Mouse (Mus musculus) C2C12 (cell line): ENCODE results near the gene Nfia. TPM values are rescaled to one million over a fixed set of nuclear protein-coding genes. Genes with fewer than 3 reads are reported as not detected.

Experiments
- H3K27me3 ChIP-seq: one replicate; pipeline ENCODE4 v1.6.1; 2011; ENCODE audit not compliant: control insufficient read depth, insufficient read depth, insufficient read length
- H3K36me3 ChIP-seq: one replicate; pipeline ENCODE4 v1.6.1; 2011; ENCODE audit not compliant: control insufficient read depth, insufficient read depth
- H3K4me3 ChIP-seq: one replicate; pipeline ENCODE4 v1.5.1; 2011; ENCODE audit warnings: mild to moderate bottlenecking, control low read depth; ENCODE audit not compliant: poor library complexity, insufficient read depth, severe bottlenecking
- H3K79me2 ChIP-seq: one replicate; pipeline ENCODE4 v1.6.1; 2011; ENCODE audit not compliant: control insufficient read depth, insufficient read depth
- H3K79me3 ChIP-seq: one replicate; pipeline ENCODE4 v1.6.1; 2011; ENCODE audit warnings: low read depth, control low read depth
- H3ac ChIP-seq: one replicate; pipeline ENCODE3; 2011; ENCODE audit warnings: low read depth; ENCODE audit not compliant: control insufficient read depth, insufficient read length
- CEBPB ChIP-seq: IDR thresholded peaks from one replicate; pipeline ENCODE4 v1.6.1; 2011; ENCODE audit warnings: low read depth, mild to moderate bottlenecking, control low read depth, moderate library complexity
- CTCF ChIP-seq: IDR thresholded peaks from one replicate; pipeline ENCODE4 v1.5.1; 2011; ENCODE audit not compliant: control insufficient read depth, insufficient read depth, insufficient read length
- FOSL1 ChIP-seq: IDR thresholded peaks from one replicate; pipeline ENCODE4 v1.8.0; 2011; ENCODE audit warnings: mild to moderate bottlenecking, low read length; ENCODE audit not compliant: poor library complexity, insufficient read depth, severe bottlenecking
- MAX ChIP-seq: IDR thresholded peaks from one replicate; pipeline ENCODE4 v1.6.1; 2011; ENCODE audit warnings: mild to moderate bottlenecking, control low read depth
- MYOD1 ChIP-seq: IDR thresholded peaks from one replicate; pipeline ENCODE4 v1.6.1; 2011; ENCODE audit warnings: low read depth; ENCODE audit not compliant: control insufficient read depth, insufficient read length
- MYOG ChIP-seq: IDR thresholded peaks from one replicate; pipeline ENCODE4 v1.6.1; 2011; ENCODE audit not compliant: control insufficient read depth, insufficient read length; ENCODE audit errors: extremely low read depth
- USF1 ChIP-seq: IDR thresholded peaks from one replicate; pipeline ENCODE4 v1.6.1; 2011; ENCODE audit warnings: low read depth, mild to moderate bottlenecking, control low read depth, moderate library complexity
- polyA plus RNA-seq: library from polyadenylated mRNA; unstranded; fragments of >200 nt; fragmentation: generic; extraction: Trizol; gene quantifications from one replicate; pipeline ENCODE4 v1.2.1, GENCODE M21; 2012; ENCODE audit warnings: missing spikeins

Gene Nfia
- polyA plus RNA-seq, 1 experiment, result 0.33 TPM

GRCm38 (mm10) chr4:98040179-98040578, 267.6 kb downstream of the Nfia start:
- Histone ChIP-seq H3K36me3 (no peaks in the 10 kb centered on the region), H3ac (no peak overlapping the region)
- TF ChIP-seq MYOD1 (no peak), FOSL1 (no peak), MYOG (no peak), USF1 (no peak), CTCF (no peak), CEBPB (no peak)

GRCm38 (mm10) chr4:98044611-98045010, 272.1 kb downstream of the Nfia start:
- Histone ChIP-seq H3K79me3 (no peaks in the 10 kb centered on the region), H3ac (no peak overlapping the region), H3K36me3 (no peaks in the 10 kb centered on the region), H3K79me2 (no peaks in the 10 kb centered on the region), H3K27me3 (no peaks in the 10 kb centered on the region), H3K4me3 (no peak overlapping the region)
- no peak for TF ChIP-seq MYOG
- TF ChIP-seq FOSL1, result no peak
- TF ChIP-seq MYOD1, result no peak
- TF ChIP-seq CTCF, result no peak
- TF ChIP-seq CEBPB, result no peak
- TF ChIP-seq USF1, result no peak
- no peak for TF ChIP-seq MAX

More at GRCm38 (mm10) chr4:98040179-98040578, 267.6 kb downstream of the Nfia start:
- Histone ChIP-seq H3K27me3 (no peaks in the 10 kb centered on the region), H3K79me2 (no peaks in the 10 kb centered on the region), H3K79me3 (no peaks in the 10 kb centered on the region), H3K4me3 (no peak overlapping the region)

GRCm38 (mm10) chr4:98047369-98047768, 274.8 kb downstream of the Nfia start:
- Histone ChIP-seq H3K27me3 (no peaks in the 10 kb centered on the region), H3K79me3 (no peaks in the 10 kb centered on the region), H3K79me2 (no peaks in the 10 kb centered on the region), H3K36me3 (no peaks in the 10 kb centered on the region), H3K4me3 (no peak overlapping the region), H3ac (no peak overlapping the region)
- TF ChIP-seq MYOD1 (no peak), CTCF (no peak), MYOG (no peak), USF1 (no peak), FOSL1 (no peak), CEBPB (no peak), MAX (no peak)

GRCm38 (mm10) chr4:98049584-98049983, 277.1 kb downstream of the Nfia start:
- Histone ChIP-seq H3ac (no peak overlapping the region), H3K4me3 (no peak overlapping the region), H3K79me3 (no peaks in the 10 kb centered on the region), H3K27me3 (no peaks in the 10 kb centered on the region), H3K79me2 (no peaks in the 10 kb centered on the region), H3K36me3 (no peaks in the 10 kb centered on the region)
- TF ChIP-seq FOSL1, result no peak

- Histone ChIP-seq H3K79me2 (no peaks in the 10 kb centered on the region), H3ac (no peak overlapping the region), H3K27me3 (no peaks in the 10 kb centered on the region), H3K36me3 (no peaks in the 10 kb centered on the region), H3K79me3 (no peaks in the 10 kb centered on the region), H3K4me3 (no peak overlapping the region)
- TF ChIP-seq CEBPB (no peak), USF1 (no peak), MAX (no peak), FOSL1 (no peak), CTCF (no peak), MYOG (no peak), MYOD1 (no peak)
Measured at GRCm38 (mm10) chr4:98050003-98050620, 277.6 kb downstream of the Nfia start.

- no peaks in the 10 kb centered on the region for H3K79me3 ChIP-seq
- H3K4me3 ChIP-seq, result no peak overlapping the region
- no peak overlapping the region for H3ac ChIP-seq
- no peaks in the 10 kb centered on the region for H3K27me3 ChIP-seq
- TF ChIP-seq MYOD1 (no peak), USF1 (no peak), FOSL1 (no peak), MYOG (no peak), CEBPB (no peak), CTCF (no peak), MAX (no peak)
- H3K36me3 ChIP-seq, result no peaks in the 10 kb centered on the region
- H3K79me2 ChIP-seq, result no peaks in the 10 kb centered on the region
Measured at GRCm38 (mm10) chr4:98050781-98051180, 278.2 kb downstream of the Nfia start.
